25 mouse cellular contexts compared by ENCODE assay signal in the genomic region with DNA sequence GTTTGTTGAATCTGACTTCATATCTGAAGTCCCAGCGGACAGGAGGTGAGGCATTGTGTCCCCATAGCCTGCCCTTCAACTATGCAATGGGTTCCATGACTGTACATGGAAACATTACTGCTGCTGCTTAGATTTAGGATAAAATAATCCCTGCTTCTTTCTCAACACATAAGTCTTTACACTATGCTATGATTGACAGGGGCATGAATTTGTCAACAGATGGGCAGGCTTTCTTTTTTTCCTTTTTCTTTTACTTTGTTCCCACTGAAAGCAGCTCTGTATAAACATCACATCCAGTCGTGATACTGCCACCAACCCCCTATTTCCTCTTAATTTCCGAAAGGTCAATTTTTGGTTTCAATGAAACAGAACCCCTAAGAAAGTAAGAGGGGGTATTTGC. TPM values are rescaled to one million over a fixed set of nuclear protein-coding genes. Genes with fewer than 3 reads are reported as not detected.
DNase-seq lines count a peak whose midpoint lies in the region; ATAC-seq and TF ChIP-seq lines count a peak whose summit lies in the region.
"Had no signal": no experiment of that assay in that cellular context is flagged by ENCODE, and none has a peak within 500 bp of the region (broad histone marks: within the 10 kb centered on the region; RNA-seq: fewer than 3 reads in every experiment).

No protein-coding gene starts in this region.

- no peaks in the 10 kb centered on the region for H3K27me3 ChIP-seq in midbrain, embryonic 12.5 days
- H3K27me3 ChIP-seq in midbrain, postnatal 0 days (ENCODE audit: insufficient read depth, low read length), result no peaks in the 10 kb centered on the region
- H3K27me3 ChIP-seq in forebrain, embryonic 11.5 days (ENCODE audit: control insufficient read depth, insufficient read depth, low read length), result no peaks in the 10 kb centered on the region
- H3K27me3 ChIP-seq in forebrain, embryonic 15.5 days, result no peaks in the 10 kb centered on the region
- H3K27me3 ChIP-seq: CH12.LX; embryonic facial prominence, embryonic 12.5 days; heart, embryonic 15.5 days; hindbrain, embryonic 15.5 days; Patski had no signal

- 61% methylated on average over 3 of the region's 3 CpGs for WGBS in midbrain, embryonic 12.5 days
- 63% methylated on average over 3 of the region's 3 CpGs for WGBS in midbrain, postnatal 0 days
- WGBS in forebrain, embryonic 11.5 days, result 40% methylated on average over 3 of the region's 3 CpGs
- WGBS in forebrain, embryonic 15.5 days, result 33% methylated on average over 3 of the region's 3 CpGs

- peaks cover 40% of the 10 kb centered on the region for H3K4me1 ChIP-seq in midbrain, embryonic 12.5 days
- H3K4me1 ChIP-seq in midbrain, postnatal 0 days (ENCODE audit: insufficient read depth, low read length), result no peaks in the 10 kb centered on the region
- H3K4me1 ChIP-seq in forebrain, embryonic 11.5 days (replicated peaks; ENCODE audit: control insufficient read depth, insufficient read depth, low read length), result peaks cover 8% of the 10 kb centered on the region; the same call in 1 of the 2 replicates
- peaks cover 36% of the 10 kb centered on the region for H3K4me1 ChIP-seq in forebrain, embryonic 15.5 days
- H3K4me1 ChIP-seq: heart, embryonic 15.5 days had no signal

- no peak for TF ChIP-seq POLR2A in brain, embryonic 14.5 days (IDR thresholded peaks at IDR 0.05; ENCODE audit: borderline replicate concordance, extremely low read depth, insufficient read depth, insufficient read length, poor library complexity, severe bottlenecking)

- no peak overlapping the region for H3K4me2 ChIP-seq in midbrain, embryonic 12.5 days (replicated peaks)
- no peak overlapping the region for H3K4me2 ChIP-seq in midbrain, postnatal 0 days (ENCODE audit: low read depth, low read length, poor library complexity, severe bottlenecking)
- H3K4me2 ChIP-seq in forebrain, embryonic 11.5 days (ENCODE audit: low read depth, low read length, severe bottlenecking), result no peak overlapping the region
- H3K4me2 ChIP-seq in forebrain, embryonic 15.5 days (replicated peaks), result no peak overlapping the region
- H3K4me2 ChIP-seq: embryonic facial prominence, embryonic 12.5 days; heart, embryonic 11.5 days; heart, embryonic 15.5 days; hindbrain, embryonic 15.5 days had no signal

- TF ChIP-seq CTCF in midbrain, postnatal 0 days (IDR thresholded peaks at IDR 0.05), result no peak
- TF ChIP-seq CTCF in brain, embryonic 14.5 days (IDR thresholded peaks at IDR 0.05; ENCODE audit: borderline replicate concordance, extremely low read depth, insufficient read depth, insufficient read length), result no peak

- no peak overlapping the region for H3K9ac ChIP-seq in midbrain, embryonic 12.5 days (replicated peaks)
- H3K9ac ChIP-seq in midbrain, postnatal 0 days (replicated peaks; ENCODE audit: low read length, poor library complexity, severe bottlenecking), result no peak overlapping the region
- no peak overlapping the region for H3K9ac ChIP-seq in forebrain, embryonic 11.5 days (ENCODE audit: low read length)
- H3K9ac ChIP-seq in forebrain, embryonic 15.5 days (replicated peaks), result no peak overlapping the region
- H3K9ac ChIP-seq: embryonic facial prominence, embryonic 12.5 days; heart, embryonic 15.5 days; hindbrain, embryonic 15.5 days had no signal

- no peak overlapping the region for H3K4me3 ChIP-seq in midbrain, embryonic 12.5 days
- no peak overlapping the region for H3K4me3 ChIP-seq in midbrain, postnatal 0 days (ENCODE audit: low read depth, low read length)
- no peak overlapping the region for H3K4me3 ChIP-seq in forebrain, embryonic 11.5 days (ENCODE audit: low read depth, low read length)
- no peak overlapping the region for H3K4me3 ChIP-seq in forebrain, embryonic 15.5 days
- H3K4me3 ChIP-seq: embryonic facial prominence, embryonic 12.5 days; heart, adult 2 months; heart, embryonic 15.5 days; hindbrain, embryonic 15.5 days had no signal

- no peak for ATAC-seq in midbrain, embryonic 12.5 days (ENCODE audit: low FRiP score, low read depth)
- ATAC-seq in midbrain, postnatal 0 days (ENCODE audit: low FRiP score), result no peak
- no peak for ATAC-seq in forebrain, embryonic 11.5 days (replicated peaks; ENCODE audit: low FRiP score)
- ATAC-seq in forebrain, embryonic 15.5 days (replicated peaks), result peak; percentile 17; the same call in 1 of the 2 replicates
- ATAC-seq: activated CD4-positive, CD25-positive, alpha-beta regulatory T cell, adult 4 months; intestine, embryonic 16.5 days; Patski had no signal

- no peaks in the 10 kb centered on the region for H3K9me3 ChIP-seq in midbrain, embryonic 12.5 days
- no peaks in the 10 kb centered on the region for H3K9me3 ChIP-seq in midbrain, postnatal 0 days (ENCODE audit: low read length)
- H3K9me3 ChIP-seq in forebrain, embryonic 11.5 days (ENCODE audit: control insufficient read depth, low read length), result no peaks in the 10 kb centered on the region
- H3K9me3 ChIP-seq in forebrain, embryonic 15.5 days, result no peaks in the 10 kb centered on the region
- H3K9me3 ChIP-seq: embryonic facial prominence, embryonic 12.5 days; heart, embryonic 15.5 days; hindbrain, embryonic 15.5 days had no signal

- 0 out of 2 replicates have a peak overlapping the region, but pooled peaks have one; percentile 35 for H3K27ac ChIP-seq in midbrain, embryonic 12.5 days (replicated peaks)
- H3K27ac ChIP-seq in midbrain, postnatal 0 days (ENCODE audit: low read depth, low read length), result no peak overlapping the region
- H3K27ac ChIP-seq in forebrain, embryonic 11.5 days (ENCODE audit: low read depth, low read length), result peak overlapping the region; percentile 66
- peak overlapping the region; percentile 64 for H3K27ac ChIP-seq in forebrain, embryonic 15.5 days (replicated peaks)
- H3K27ac ChIP-seq: embryonic facial prominence, embryonic 12.5 days; heart, adult 2 months; heart, embryonic 15.5 days; hindbrain, embryonic 15.5 days had no signal

- H3K36me3 ChIP-seq in midbrain, embryonic 12.5 days, result no peaks in the 10 kb centered on the region
- no peaks in the 10 kb centered on the region for H3K36me3 ChIP-seq in midbrain, postnatal 0 days (ENCODE audit: insufficient read depth, low read length)
- no peaks in the 10 kb centered on the region for H3K36me3 ChIP-seq in forebrain, embryonic 11.5 days (ENCODE audit: control insufficient read depth, insufficient read depth, low read length)
- no peaks in the 10 kb centered on the region for H3K36me3 ChIP-seq in forebrain, embryonic 15.5 days
- H3K36me3 ChIP-seq: embryonic facial prominence, embryonic 12.5 days; heart, embryonic 15.5 days; hindbrain, embryonic 15.5 days had no signal

- no peak for DNase-seq in midbrain, postnatal 0 days (ENCODE audit: low spot score)
- DNase-seq in brain, embryonic 14.5 days (ENCODE audit: low read depth), result peak; percentile 64
- DNase-seq in forebrain, embryonic 11.5 days (ENCODE audit: low spot score), result no peak
- no peak for DNase-seq in frontal cortex, postnatal 10 days (ENCODE audit: low spot score in 2 of 2)
- no peak for DNase-seq in lung, postnatal 14 days
- DNase-seq: adrenal gland, adult 2 months; adrenal gland, postnatal 25 days; cerebellum, adult 2 months; cerebellum, postnatal 14 days; embryo, embryonic 11 days; gastrocnemius, postnatal 10 days; heart, adult 2 months; heart, postnatal 14 days had no signal

RNA-seq across cellular contexts. Expression of a gene that starts 50.0 kb away (rescaled TPM):
- polyA plus RNA-seq in midbrain, embryonic 12.5 days (2016; fragmentation: Nextera tagmentation; extraction: Ambion mirVana), result 2.1 and 4.5 TPM in 2 replicates
- 2.5 and 3.2 TPM in 2 replicates for total RNA-seq in midbrain, postnatal 0 days (2014; rRNA removed)
- 2.7 and 2.9 TPM in 2 replicates for polyA plus RNA-seq in midbrain, postnatal 0 days (2015; fragmentation: Nextera tagmentation; extraction: Ambion mirVana)
- 0.74 and 1.1 TPM in 2 replicates for polyA plus RNA-seq in brain, embryonic 14.5 days (2012; rRNA removed)
- 3.5 and 4.1 TPM in 2 replicates for polyA plus RNA-seq in forebrain, embryonic 11.5 days (2014; fragmentation: Nextera tagmentation; extraction: Ambion mirVana)
- 0.84 and 1.1 TPM in 2 replicates for polyA plus RNA-seq in forebrain, embryonic 15.5 days (2015; fragmentation: Nextera tagmentation; extraction: Ambion mirVana)
- total RNA-seq: CH12.LX; common myeloid progenitor, adult 5-6 weeks; hematopoietic stem cell, adult 5-6 weeks had no signal
- polyA plus RNA-seq: activated CD4-positive, CD25-positive, alpha-beta regulatory T cell, adult 4 months had no signal
